Mouse (Mus musculus): ENCODE results near the gene Rcc1.
A peak's percentile ranks its signal among the peaks of the same experiment; 100 is the strongest.

Rcc1 gene

GRCm38 (mm10) chr4:132353481-132353885 lies at the start of gene Rcc1:
Rcc1 (minus strand) TSS chr4:132353605.
- peak; percentile 90 for DNase-seq (ENCODE audit: low spot score)

GRCm38 (mm10) chr4:132401016-132401415 lies 47.6 kb upstream of the Rcc1 start:
- DNase-seq (ENCODE audit: low spot score), result no peak

- no peak for DNase-seq (ENCODE audit: low spot score)
Measured at GRCm38 (mm10) chr4:132398863-132399262, 45.5 kb upstream of the Rcc1 start.

GRCm38 (mm10) chr4:132398045-132398774 lies 44.8 kb upstream of the Rcc1 start:
- DNase-seq (ENCODE audit: low spot score), result peak; percentile 55

GRCm38 (mm10) chr4:132397120-132397519 lies 43.7 kb upstream of the Rcc1 start:
- no peak for DNase-seq (ENCODE audit: low spot score)

- DNase-seq (ENCODE audit: low spot score), result no peak
Measured at GRCm38 (mm10) chr4:132396251-132396650, 42.8 kb upstream of the Rcc1 start.

- no peak for DNase-seq (ENCODE audit: low spot score)
Measured at GRCm38 (mm10) chr4:132391063-132391740, 37.8 kb upstream of the Rcc1 start.

GRCm38 (mm10) chr4:132389302-132389701 lies 35.9 kb upstream of the Rcc1 start:
- no peak for DNase-seq (ENCODE audit: low spot score)

GRCm38 (mm10) chr4:132387617-132388016 lies 34.2 kb upstream of the Rcc1 start:
- peak; percentile 37 for DNase-seq (ENCODE audit: low spot score)

- DNase-seq (ENCODE audit: low spot score), result no peak
Measured at GRCm38 (mm10) chr4:132386846-132387245, 33.4 kb upstream of the Rcc1 start.

- no peak for DNase-seq (ENCODE audit: low spot score)
Measured at GRCm38 (mm10) chr4:132385771-132386410, 32.5 kb upstream of the Rcc1 start.

- no peak for DNase-seq (ENCODE audit: low spot score)
Measured at GRCm38 (mm10) chr4:132383455-132383854, 30.1 kb upstream of the Rcc1 start.

GRCm38 (mm10) chr4:132382296-132382695 lies 28.9 kb upstream of the Rcc1 start:
- DNase-seq (ENCODE audit: low spot score), result no peak

- DNase-seq (ENCODE audit: low spot score), result no peak
Measured at GRCm38 (mm10) chr4:132380965-132381616, 27.7 kb upstream of the Rcc1 start.

GRCm38 (mm10) chr4:132373820-132374219 lies 20.4 kb upstream of the Rcc1 start:
- DNase-seq (ENCODE audit: low spot score), result no peak

- DNase-seq (ENCODE audit: low spot score), result no peak
Measured at GRCm38 (mm10) chr4:132369953-132370750, 16.7 kb upstream of the Rcc1 start.

- DNase-seq (ENCODE audit: low spot score), result no peak
Measured at GRCm38 (mm10) chr4:132367480-132368201, 14.2 kb upstream of the Rcc1 start.

- no peak for DNase-seq (ENCODE audit: low spot score)
Measured at GRCm38 (mm10) chr4:132365450-132366060, 12.2 kb upstream of the Rcc1 start.

- DNase-seq (ENCODE audit: low spot score), result no peak
Measured at GRCm38 (mm10) chr4:132363487-132363886, 10.1 kb upstream of the Rcc1 start.

- DNase-seq (ENCODE audit: low spot score), result no peak
Measured at GRCm38 (mm10) chr4:132359510-132359909, 6.1 kb upstream of the Rcc1 start.

- peak; percentile 80 for DNase-seq (ENCODE audit: low spot score)
Measured at GRCm38 (mm10) chr4:132356170-132356569, 2.8 kb upstream of the Rcc1 start.

Measured in testis, postnatal 14 days (tissue).